Mouse (Mus musculus) MEL (cell line): Measurements from ENCODE around the gene Ramp2. TPM values are rescaled to one million over a fixed set of nuclear protein-coding genes. Genes with fewer than 3 reads are reported as not detected.

Source experiments
- DNase-seq: peaks from one replicate; pipeline ENCODE4 v3.0.0; 2011; ENCODE audit warnings: low read depth, low spot score
- H3K27ac ChIP-seq: 2 replicates; pipeline ENCODE4 v1.5.1; 2012; ENCODE audit warnings: low read depth, mild to moderate bottlenecking, control low read depth, low read length, moderate library complexity; ENCODE audit not compliant: control insufficient read depth
- H3K27me3 ChIP-seq, 2 experiments: fragments of 150-350 bp in 1 of 2; sonication (generic) in 1 of 2; 2 replicates each; pipeline ENCODE4 v1.6.1; 2012; ENCODE audit warnings: low read length in 2 of 2, mild to moderate bottlenecking in 2 of 2, improper control_type of control experiment in 1 of 2, moderate library complexity in 1 of 2; ENCODE audit not compliant: insufficient read depth in 2 of 2, control insufficient read depth in 1 of 2
- H3K36me3 ChIP-seq, 2 experiments: 2 replicates each; pipeline ENCODE4 v1.6.1; 2012 to 2014; ENCODE audit warnings: low read length in 2 of 2, improper control_type of control experiment in 1 of 2, inconsistent platforms in 1 of 2, mild to moderate bottlenecking in 1 of 2; ENCODE audit not compliant: insufficient read depth in 2 of 2, control insufficient read depth in 1 of 2
- H3K4me1 ChIP-seq, 2 experiments: fragments of 150-350 bp in 1 of 2; sonication (generic) in 1 of 2; 2 replicates each; pipeline ENCODE4 v1.6.1; 2012; ENCODE audit warnings: low read length in 2 of 2, improper control_type of control experiment in 1 of 2, mild to moderate bottlenecking in 1 of 2; ENCODE audit not compliant: insufficient read depth in 2 of 2, control insufficient read depth in 1 of 2
- H3K4me3 ChIP-seq, 2 experiments: fragments of 150-350 bp in 1 of 2; sonication (generic) in 1 of 2; 2 replicates each; pipeline ENCODE4 v1.5.1; 2012; ENCODE audit warnings: low read depth in 2 of 2, low read length in 2 of 2, mild to moderate bottlenecking in 2 of 2, moderate library complexity in 2 of 2, control low read depth in 1 of 2, improper control_type of control experiment in 1 of 2; ENCODE audit not compliant: control insufficient read depth in 1 of 2, insufficient read depth in 1 of 2
- H3K79me2 ChIP-seq: 2 replicates; pipeline ENCODE4 v1.6.1; 2012; ENCODE audit warnings: mild to moderate bottlenecking, low read length, moderate library complexity; ENCODE audit not compliant: control insufficient read depth, poor library complexity, insufficient read depth
- H3K9ac ChIP-seq: 2 replicates; pipeline ENCODE4 v1.6.1; 2012; ENCODE audit warnings: low read depth, mild to moderate bottlenecking, control low read depth, low read length, moderate library complexity; ENCODE audit not compliant: control insufficient read depth, poor library complexity, severe bottlenecking
- H3K9me3 ChIP-seq: fragments of 150-350 bp; sonication (generic); replicated peaks from 2 replicates; pipeline ENCODE4 v1.6.1; 2012; ENCODE audit warnings: mild to moderate bottlenecking, low read length, improper control_type of control experiment, moderate library complexity; ENCODE audit not compliant: insufficient read depth
- BHLHE40 ChIP-seq: IDR thresholded peaks from 2 replicates; pipeline ENCODE4 v1.6.1; 2012; ENCODE audit warnings: low read depth, mild to moderate bottlenecking, inconsistent platforms, low read length, improper control_type of control experiment, borderline replicate concordance
- CHD1 ChIP-seq: IDR thresholded peaks from 2 replicates; pipeline ENCODE4 v1.6.1; 2012; ENCODE audit warnings: low read depth, mild to moderate bottlenecking, inconsistent platforms, low read length, improper control_type of control experiment
- CHD2 ChIP-seq: IDR thresholded peaks from 2 replicates; pipeline ENCODE4 v1.6.1; 2011; ENCODE audit warnings: low read length, improper control_type of control experiment
- CTCF ChIP-seq, 3 experiments: IDR thresholded peaks in 2 of 3; conservative IDR thresholded peaks in 1 of 3; 2 replicates each; pipeline ENCODE4 v1.5.1; 2011 to 2012; ENCODE audit warnings: low read length in 3 of 3, low read depth in 2 of 3, mild to moderate bottlenecking in 2 of 3, improper control_type of control experiment in 1 of 3, inconsistent platforms in 1 of 3, mixed read lengths in 1 of 3, moderate library complexity in 1 of 3; ENCODE audit not compliant: control insufficient read depth in 1 of 3, insufficient read depth in 1 of 3, poor library complexity in 1 of 3, severe bottlenecking in 1 of 3
- E2F4 ChIP-seq: IDR thresholded peaks from 2 replicates; pipeline ENCODE4 v1.6.1; 2011; ENCODE audit warnings: low read depth, low read length, improper control_type of control experiment, borderline replicate concordance
- ELF1 ChIP-seq: IDR thresholded peaks from 2 replicates; pipeline ENCODE4 v1.6.1; 2014; ENCODE audit warnings: low read depth, mild to moderate bottlenecking, inconsistent platforms, low read length, improper control_type of control experiment, moderate library complexity
- EP300 ChIP-seq, 2 experiments: IDR thresholded peaks; 2 replicates each; pipeline ENCODE4 v1.6.1; 2011; ENCODE audit warnings: improper control_type of control experiment in 2 of 2, low read length in 2 of 2, low read depth in 1 of 2, mild to moderate bottlenecking in 1 of 2
- ETS1 ChIP-seq: IDR thresholded peaks from 2 replicates; pipeline ENCODE4 v1.6.1; 2012; ENCODE audit warnings: low read depth, mild to moderate bottlenecking, inconsistent platforms, low read length, improper control_type of control experiment, moderate library complexity
- GABPA ChIP-seq: IDR thresholded peaks from 2 replicates; pipeline ENCODE4 v1.6.1; 2012; ENCODE audit warnings: low read depth, mild to moderate bottlenecking, inconsistent platforms, low read length, improper control_type of control experiment, moderate library complexity
- HCFC1 ChIP-seq: IDR thresholded peaks from 2 replicates; pipeline ENCODE4 v1.6.1; 2012; ENCODE audit warnings: low read depth, mild to moderate bottlenecking, inconsistent platforms, low read length, improper control_type of control experiment, moderate library complexity
- MAZ ChIP-seq: IDR thresholded peaks from 2 replicates; pipeline ENCODE4 v1.6.1; 2012; ENCODE audit warnings: low read depth, mild to moderate bottlenecking, inconsistent platforms, low read length, improper control_type of control experiment
- MEF2A ChIP-seq: IDR thresholded peaks from 2 replicates; pipeline ENCODE4 v1.6.1; 2014; ENCODE audit warnings: low read depth, mild to moderate bottlenecking, inconsistent platforms, low read length, improper control_type of control experiment; ENCODE audit not compliant: poor library complexity, insufficient replicate concordance, severe bottlenecking; ENCODE audit errors: extremely low read depth
- MXI1 ChIP-seq: IDR thresholded peaks from 2 replicates; pipeline ENCODE4 v1.6.1; 2011; ENCODE audit warnings: mild to moderate bottlenecking, low read depth, low read length, improper control_type of control experiment
- MYB ChIP-seq: IDR thresholded peaks from 2 replicates; pipeline ENCODE4 v1.6.1; 2011; ENCODE audit warnings: mild to moderate bottlenecking, low read depth, low read length, improper control_type of control experiment
- MYC ChIP-seq: IDR thresholded peaks from 2 replicates; pipeline ENCODE4 v1.6.1; 2011; ENCODE audit warnings: low read depth, mild to moderate bottlenecking, low read length, improper control_type of control experiment, moderate library complexity
- NRF1 ChIP-seq: IDR thresholded peaks from 2 replicates; pipeline ENCODE4 v1.6.1; 2014; ENCODE audit warnings: low read depth, mild to moderate bottlenecking, inconsistent platforms, low read length, improper control_type of control experiment, moderate library complexity; ENCODE audit not compliant: poor library complexity, insufficient read depth, severe bottlenecking
- POLR2A ChIP-seq, 2 experiments: IDR thresholded peaks; 2 replicates each; pipeline ENCODE4 v1.6.1; 2011 to 2012; ENCODE audit warnings: low read length in 2 of 2, mild to moderate bottlenecking in 2 of 2, control low read depth in 1 of 2, improper control_type of control experiment in 1 of 2, low read depth in 1 of 2, moderate library complexity in 1 of 2; ENCODE audit not compliant: control insufficient read depth in 1 of 2, insufficient read depth in 1 of 2, poor library complexity in 1 of 2
- POLR2AphosphoS5 ChIP-seq: IDR thresholded peaks from 2 replicates; pipeline ENCODE4 v1.6.1; 2012; ENCODE audit warnings: low read depth, borderline replicate concordance, mild to moderate bottlenecking, inconsistent platforms, low read length, moderate library complexity, mixed read lengths
- RAD21 ChIP-seq: IDR thresholded peaks from 2 replicates; pipeline ENCODE4 v1.6.1; 2011; ENCODE audit warnings: mild to moderate bottlenecking, low read depth, low read length, improper control_type of control experiment
- TAL1 ChIP-seq: IDR thresholded peaks from 2 replicates; pipeline ENCODE4 v1.6.1; 2012; ENCODE audit warnings: mild to moderate bottlenecking, inconsistent platforms, low read length, moderate library complexity, mixed read lengths
- TBP ChIP-seq: IDR thresholded peaks from 2 replicates; pipeline ENCODE4 v1.8.0; 2011; ENCODE audit warnings: low read depth, low read length, improper control_type of control experiment
- TCF12 ChIP-seq: IDR thresholded peaks from 2 replicates; pipeline ENCODE4 v1.6.1; 2014; ENCODE audit warnings: low read depth, mild to moderate bottlenecking, inconsistent platforms, low read length, improper control_type of control experiment, moderate library complexity
- UBTF ChIP-seq: IDR thresholded peaks from 2 replicates; pipeline ENCODE4 v1.6.1; 2012; ENCODE audit warnings: low read depth, mild to moderate bottlenecking, inconsistent platforms, low read length, improper control_type of control experiment, moderate library complexity, borderline replicate concordance; ENCODE audit not compliant: insufficient read depth
- USF1 ChIP-seq: IDR thresholded peaks from 2 replicates; pipeline ENCODE4 v1.6.1; 2014; ENCODE audit warnings: low read depth, mild to moderate bottlenecking, inconsistent platforms, low read length, improper control_type of control experiment, moderate library complexity
- USF2 ChIP-seq, 2 experiments: IDR thresholded peaks; 2 replicates each; pipeline ENCODE4 v1.6.1; 2011 to 2012; ENCODE audit warnings: improper control_type of control experiment in 2 of 2, low read length in 2 of 2, borderline replicate concordance in 1 of 2, inconsistent platforms in 1 of 2, low read depth in 1 of 2, mild to moderate bottlenecking in 1 of 2; ENCODE audit not compliant: insufficient read depth in 1 of 2
- ZC3H11A ChIP-seq: IDR thresholded peaks from 2 replicates; pipeline ENCODE4 v1.6.1; 2012; ENCODE audit warnings: low read depth, mild to moderate bottlenecking, inconsistent platforms, low read length, improper control_type of control experiment
- ZKSCAN1 ChIP-seq: IDR thresholded peaks from 2 replicates; pipeline ENCODE4 v1.6.1; 2012; ENCODE audit warnings: low read depth, mild to moderate bottlenecking, inconsistent platforms, low read length, improper control_type of control experiment, moderate library complexity
- polyA plus RNA-seq, 2 experiments: library from polyadenylated mRNA; stranded (reverse) in 1 of 2; unstranded in 1 of 2; fragments of >175 nt in 1 of 2; fragments of >200 nt in 1 of 2; gene quantifications; 2 replicates each; pipeline versions ENCODE4 v1.2.1 to v1.2.4; 2012; ENCODE audit warnings: low replicate concordance in 2 of 2, low read depth in 1 of 2; ENCODE audit not compliant: insufficient read length in 2 of 2, insufficient read depth in 1 of 2, missing spikeins in 1 of 2
- total RNA-seq: library from RNA; depleted of rRNA; stranded (reverse); fragments of 300-350 nt; gene quantifications from 2 replicates; pipeline ENCODE4 v1.2.3, GENCODE M21; 2012

Gene Ramp2
- total and polyA plus RNA-seq, 3 experiments: 0.12 TPM; not detected in 2

- TF ChIP-seq USF1: peak; percentile 72
- peak; percentile 99 for TF ChIP-seq HCFC1
- TF ChIP-seq MXI1: peak; percentile 68; the same call in 1 of the 2 replicates
- no peak for TF ChIP-seq MEF2A
- no peak for TF ChIP-seq RAD21
- peak; percentile 75 for TF ChIP-seq MYC
- 0 out of 2 replicates have a peak, but pooled peaks have one; percentile 19 for TF ChIP-seq MAZ
- no peak for TF ChIP-seq TAL1
- peak; percentile 88 to 96 for TF ChIP-seq POLR2A (IDR thresholded peaks at IDR 0.05; ENCODE audit: control insufficient read depth in 1 of 2, insufficient read depth in 1 of 2, low read depth in 1 of 2, low read length in 2 of 2, poor library complexity in 1 of 2)
- no peak for TF ChIP-seq POLR2AphosphoS5
- peak; percentile 67 for TF ChIP-seq TCF12
- no peak for TF ChIP-seq CTCF (IDR thresholded peaks at IDR 0.05 in 2 of 3, conservative IDR thresholded peaks at IDR 0.05 in 1 of 3; ENCODE audit: control insufficient read depth in 1 of 3, insufficient read depth in 1 of 3, low read depth in 2 of 3, low read length in 3 of 3, poor library complexity in 1 of 3, severe bottlenecking in 1 of 3)
- no peak for TF ChIP-seq ZC3H11A
- TF ChIP-seq NRF1: peak; percentile 20; the same call in 1 of the 2 replicates
- TF ChIP-seq ETS1: peak; percentile 39; the same call in 1 of the 2 replicates
- TF ChIP-seq GABPA: no peak
- 0 out of 2 replicates have a peak, but pooled peaks have one; percentile 58 for TF ChIP-seq UBTF
- no peak for TF ChIP-seq USF2 (IDR thresholded peaks at IDR 0.05; ENCODE audit: borderline replicate concordance in 1 of 2, insufficient read depth in 1 of 2, low read depth in 1 of 2, low read length in 2 of 2)
Measured at GRCm38 (mm10) chr11:101278223-101279192, 32.7 kb downstream of the Ramp2 start, which contains the start of the genes Cntd1 and Coa3 (continued).

GRCm38 (mm10) chr11:101279193-101279569, 33.4 kb downstream of the Ramp2 start:
- TF ChIP-seq CTCF (IDR thresholded peaks at IDR 0.05 in 2 of 3, conservative IDR thresholded peaks at IDR 0.05 in 1 of 3; ENCODE audit: control insufficient read depth in 1 of 3, insufficient read depth in 1 of 3, low read depth in 2 of 3, low read length in 3 of 3, poor library complexity in 1 of 3, severe bottlenecking in 1 of 3) (no peak), GABPA (no peak), ETS1 (no peak), EP300 (IDR thresholded peaks at IDR 0.05; ENCODE audit: low read depth in 1 of 2, low read length in 2 of 2) (no peak), TBP (no peak), CHD2 (no peak; the same call in 1 of the 2 replicates), MYC (no peak), POLR2AphosphoS5 (no peak), CHD1 (no peak), NRF1 (no peak), TCF12 (no peak), E2F4 (no peak), ELF1 (no peak), USF2 (IDR thresholded peaks at IDR 0.05; ENCODE audit: borderline replicate concordance in 1 of 2, insufficient read depth in 1 of 2, low read depth in 1 of 2, low read length in 2 of 2) (no peak), ZKSCAN1 (no peak), BHLHE40 (no peak), MYB (no peak)
- H3K4me3 ChIP-seq: 0 out of 4 replicates have a peak overlapping the region, but pooled peaks of 1 of the 2 experiments have one; percentile 1
- peak overlapping the region; percentile 0; the same call in 1 of the 2 replicates for H3K9ac ChIP-seq
- H3K36me3 ChIP-seq: peaks cover 0 to 13% of the 10 kb centered on the region in 2 experiments; a peak in 2 of 4 replicates
- H3K9me3 ChIP-seq: no peaks in the 10 kb centered on the region
- H3K79me2 ChIP-seq: peaks cover 15% of the 10 kb centered on the region
- H3K27me3 ChIP-seq: no peaks in the 10 kb centered on the region
- DNase-seq: no peak
- peaks cover 0 to 18% of the 10 kb centered on the region in 2 experiments; a peak in 3 of 4 replicates for H3K4me1 ChIP-seq
- H3K27ac ChIP-seq: no peak overlapping the region
